Comparison of ENCODE assay signal across 12 mouse cellular contexts in genomic region chr5:127355836-127356235, GRCm38 (mm10).
DNase-seq lines count a peak whose midpoint lies in the region; ATAC-seq and TF ChIP-seq lines count a peak whose summit lies in the region.
"Had no signal": no experiment of that assay in that cellular context is flagged by ENCODE, and none has a peak within 500 bp of the region (broad histone marks: within the 10 kb centered on the region; RNA-seq: fewer than 3 reads in every experiment).

No protein-coding gene starts in this region.

- no peak overlapping the region for H3K9ac ChIP-seq in midbrain, postnatal 0 days (replicated peaks; ENCODE audit: low read length, poor library complexity, severe bottlenecking)

- H3K36me3 ChIP-seq in midbrain, embryonic 10.5 days: peaks cover 30% of the 10 kb centered on the region
- no peaks in the 10 kb centered on the region for H3K36me3 ChIP-seq in midbrain, postnatal 0 days (ENCODE audit: insufficient read depth, low read length)

- DNase-seq in midbrain, embryonic 10.5 days (ENCODE audit: low spot score): peak; percentile 46
- DNase-seq in midbrain, postnatal 0 days (ENCODE audit: low spot score): no peak
- DNase-seq in cerebellum, adult 2 months: peak; percentile 67 to 76
- DNase-seq in embryo, embryonic 11 days: peak; percentile 49
- DNase-seq in lung, postnatal 4 days: peak; percentile 36 to 72
- DNase-seq in thymus, postnatal 10 days (ENCODE audit: low spot score in 2 of 2): no peak
- no peak for DNase-seq in right cerebral cortex, postnatal 36 days (ENCODE audit: low spot score in 2 of 2)
- DNase-seq: heart, postnatal 10 days; kidney, postnatal 14 days had no signal

- no peak overlapping the region for H3K4me2 ChIP-seq in midbrain, postnatal 0 days (ENCODE audit: low read depth, low read length, poor library complexity, severe bottlenecking)

- H3K4me1 ChIP-seq in midbrain, embryonic 10.5 days: peaks cover 17% of the 10 kb centered on the region
- H3K4me1 ChIP-seq in midbrain, postnatal 0 days (ENCODE audit: insufficient read depth, low read length): no peaks in the 10 kb centered on the region
- H3K4me1 ChIP-seq in cerebellum, adult 2 months (ENCODE audit: control insufficient read depth, insufficient read depth, low read length): peaks cover 18% of the 10 kb centered on the region; the same call in 1 of the 2 replicates

- H3K27me3 ChIP-seq in midbrain, embryonic 10.5 days (ENCODE audit: low read depth, poor library complexity, severe bottlenecking): no peaks in the 10 kb centered on the region
- H3K27me3 ChIP-seq in midbrain, postnatal 0 days (ENCODE audit: insufficient read depth, low read length): no peaks in the 10 kb centered on the region
- H3K27me3 ChIP-seq in cerebellum, adult 2 months (ENCODE audit: control insufficient read depth, insufficient read depth, low read length): no peaks in the 10 kb centered on the region
- H3K27me3 ChIP-seq: Patski had no signal

- ATAC-seq in midbrain, postnatal 0 days (ENCODE audit: low FRiP score): no peak
- no peak for ATAC-seq in megakaryocyte, adult 5-6 weeks (ENCODE audit: poor library complexity, severe bottlenecking)
- ATAC-seq: Patski had no signal

- 31% methylated on average over 8 of the region's 8 CpGs for WGBS in midbrain, embryonic 10.5 days
- WGBS in midbrain, postnatal 0 days: 16% methylated on average over 8 of the region's 8 CpGs
- WGBS in cerebellum, adult 2 months: 10% methylated on average over 8 of the region's 8 CpGs

- H3K27ac ChIP-seq in midbrain, embryonic 10.5 days (replicated peaks): peak overlapping the region; percentile 15; the same call in 1 of the 2 replicates
- H3K27ac ChIP-seq in midbrain, postnatal 0 days (ENCODE audit: low read depth, low read length): no peak overlapping the region
- H3K27ac ChIP-seq in cerebellum, adult 2 months (ENCODE audit: insufficient read depth, low read length): no peak overlapping the region
- H3K27ac ChIP-seq: left cerebral cortex, adult 2 months had no signal

- TF ChIP-seq CTCF in midbrain, postnatal 0 days (IDR thresholded peaks at IDR 0.05): no peak
- TF ChIP-seq CTCF in cerebellum, adult 2 months (IDR thresholded peaks at IDR 0.05; ENCODE audit: borderline replicate concordance, insufficient read depth, low read depth, low read length): no peak

- H3K4me3 ChIP-seq in midbrain, embryonic 10.5 days: no peak overlapping the region
- no peak overlapping the region for H3K4me3 ChIP-seq in midbrain, postnatal 0 days (ENCODE audit: low read depth, low read length)
- no peak overlapping the region for H3K4me3 ChIP-seq in cerebellum, adult 2 months (replicated peaks; ENCODE audit: insufficient read depth, low read depth, low read length)
- H3K4me3 ChIP-seq: left cerebral cortex, adult 2 months had no signal

- no peak for TF ChIP-seq POLR2A in cerebellum, adult 2 months (IDR thresholded peaks at IDR 0.05; ENCODE audit: borderline replicate concordance, insufficient read depth, low read length)

- peaks cover 13% of the 10 kb centered on the region; the same call in 1 of the 2 replicates for H3K9me3 ChIP-seq in midbrain, embryonic 10.5 days (replicated peaks)
- no peaks in the 10 kb centered on the region for H3K9me3 ChIP-seq in midbrain, postnatal 0 days (ENCODE audit: low read length)

Comparison
In these comparisons a context has a peak if more than half of its experiments do, and no peak if none do; other contexts are left out.
1. DNase-seq: peak in midbrain, embryonic 10.5 days (single experiment), cerebellum, adult 2 months (2 of 2), embryo, embryonic 11 days (single experiment) and lung, postnatal 4 days (2 of 2); none in midbrain, postnatal 0 days (single experiment), thymus, postnatal 10 days (0 of 2) and right cerebral cortex, postnatal 36 days (0 of 2).